In genomic region chr2:68159751-68160150, GRCm38 (mm10) we compare ENCODE assay signal across 24 mouse cellular contexts.
"Had no signal": no experiment of that assay in that cellular context is flagged by ENCODE, and none has a peak within 500 bp of the region (broad histone marks: within the 10 kb centered on the region; RNA-seq: fewer than 3 reads in every experiment).

No protein-coding gene starts in this region.

- H3K36me3 ChIP-seq: heart, embryonic 13.5 days; heart, embryonic 15.5 days; hindbrain, embryonic 13.5 days; hindbrain, embryonic 15.5 days; kidney, embryonic 15.5 days; limb, embryonic 13.5 days; limb, embryonic 15.5 days; liver, embryonic 12.5 days had no signal

- H3K9me3 ChIP-seq: heart, embryonic 13.5 days; heart, embryonic 15.5 days; hindbrain, embryonic 13.5 days; hindbrain, embryonic 15.5 days; kidney, embryonic 15.5 days; limb, embryonic 13.5 days; limb, embryonic 15.5 days; liver, embryonic 12.5 days had no signal

- H3K4me3 ChIP-seq: heart, adult 2 months; heart, embryonic 13.5 days; heart, embryonic 15.5 days; hindbrain, embryonic 13.5 days; hindbrain, embryonic 15.5 days; kidney, embryonic 15.5 days; limb, embryonic 13.5 days; limb, embryonic 15.5 days; liver, embryonic 12.5 days had no signal

- ATAC-seq: hindbrain, postnatal 0 days; intestine, embryonic 16.5 days; liver, embryonic 12.5 days had no signal

- H3K4me1 ChIP-seq: heart, embryonic 13.5 days; heart, embryonic 15.5 days; hindbrain, embryonic 13.5 days; hindbrain, embryonic 15.5 days; kidney, embryonic 15.5 days; limb, embryonic 13.5 days; limb, embryonic 15.5 days; liver, embryonic 12.5 days had no signal

- H3K27me3 ChIP-seq: heart, embryonic 13.5 days; heart, embryonic 15.5 days; hindbrain, embryonic 13.5 days; hindbrain, embryonic 15.5 days; kidney, embryonic 15.5 days; limb, embryonic 13.5 days; limb, embryonic 15.5 days; liver, embryonic 12.5 days had no signal

- DNase-seq: gastrocnemius, postnatal 14 days; gastrocnemius, postnatal 36 days; heart, adult 11 months; heart, adult 2 months; heart, postnatal 14 days; heart, postnatal 36 days; kidney, adult 11 months; kidney, adult 2 months; kidney, adult 9 months; kidney, postnatal 14 days; kidney, postnatal 36 days; layer of hippocampus, adult 9-11 months; layer of hippocampus, postnatal 36 days; left cerebral cortex, postnatal 4 days had no signal
